ENCODE assay signal across 26 mouse cellular contexts in genomic region chr3:124609956-124610355, GRCm38 (mm10). TPM values are rescaled to one million over a fixed set of nuclear protein-coding genes. Genes with fewer than 3 reads are reported as not detected.
"Had no signal": no experiment of that assay in that cellular context is flagged by ENCODE, and none has a peak within 500 bp of the region (broad histone marks: within the 10 kb centered on the region; RNA-seq: fewer than 3 reads in every experiment).

No protein-coding gene starts in this region.

- DNase-seq: lung, adult 18-20 months; lung, embryonic 14.5 days; lung, postnatal 14 days; lung, postnatal 36 days; right cerebral cortex, postnatal 14 days; thymus, adult 18-20 months; thymus, postnatal 14 days; thymus, postnatal 4 days had no signal

- H3K9ac ChIP-seq: liver, embryonic 14.5 days; lung, embryonic 14.5 days; midbrain, embryonic 13.5 days; midbrain, embryonic 15.5 days; neural tube, embryonic 12.5 days had no signal

- H3K4me3 ChIP-seq: megakaryocyte, embryonic 14.5 days; midbrain, embryonic 13.5 days; midbrain, embryonic 15.5 days; neural tube, embryonic 12.5 days had no signal

- H3K4me2 ChIP-seq: lung, embryonic 14.5 days; midbrain, embryonic 11.5 days; midbrain, embryonic 13.5 days; midbrain, embryonic 15.5 days; neural tube, embryonic 12.5 days had no signal

- H3K4me1 ChIP-seq: megakaryocyte, embryonic 14.5 days; midbrain, embryonic 13.5 days; midbrain, embryonic 15.5 days; neural tube, embryonic 12.5 days had no signal

- H3K27ac ChIP-seq: liver, embryonic 14.5 days; macrophage; midbrain, embryonic 13.5 days; midbrain, embryonic 15.5 days; neural tube, embryonic 12.5 days had no signal

- H3K27me3 ChIP-seq: megakaryocyte, embryonic 14.5 days; midbrain, embryonic 13.5 days; midbrain, embryonic 15.5 days; neural tube, embryonic 12.5 days had no signal

- ATAC-seq: midbrain, embryonic 13.5 days; midbrain, embryonic 15.5 days had no signal

- H3K9me3 ChIP-seq: neural tube, embryonic 12.5 days had no signal

- H3K36me3 ChIP-seq: midbrain, embryonic 13.5 days; midbrain, embryonic 15.5 days; neural tube, embryonic 12.5 days had no signal

RNA-seq across cellular contexts. Expression of gene 1700003H04Rik, which starts 29.1 kb away (rescaled TPM):
- total RNA-seq: megakaryocyte progenitor cell, adult 5-6 weeks; monocyte, adult 5-6 weeks; neutrophil, adult 5-6 weeks had no signal
- polyA plus RNA-seq: liver, embryonic 14.5 days; liver, embryonic 16.5 days; lung, embryonic 14.5 days; lung, embryonic 16.5 days; macrophage; midbrain, embryonic 11.5 days; midbrain, embryonic 13.5 days; midbrain, embryonic 15.5 days; neural tube, embryonic 12.5 days; neural tube, embryonic 14.5 days; spleen, adult 2 months; stomach, embryonic 14.5 days; stomach, embryonic 16.5 days; thymus, postnatal 0 days; urinary bladder, adult 2 months had no signal
